Mouse (Mus musculus) heart, embryonic 16.5 days (tissue): Measurements from ENCODE around the gene Ccdc159. TPM values are rescaled to one million over a fixed set of nuclear protein-coding genes. Genes with fewer than 3 reads are reported as not detected.

ENCODE experiments used
- ATAC-seq: fragments of 200-750 bp; cut with Nextera tagmentation; replicated peaks from 2 replicates; pipeline ENCODE4 v1.8.0; 2017; ENCODE audit warnings: moderate number of reproducible peaks; ENCODE audit not compliant: insufficient read depth, low FRiP score; ENCODE audit errors: extremely low read depth
- H3K27ac ChIP-seq: fragments of 300-500 bp; sonication (generic); 2 replicates; pipeline ENCODE4 v1.5.1; 2014; ENCODE audit warnings: mild to moderate bottlenecking, low read length, control low read depth, moderate library complexity
- H3K27me3 ChIP-seq: fragments of 300-500 bp; sonication (generic); 2 replicates; pipeline ENCODE4 v1.6.1; 2014; ENCODE audit warnings: low read length, mixed read lengths; ENCODE audit not compliant: control insufficient read depth, insufficient read depth
- H3K36me3 ChIP-seq: fragments of 300-500 bp; sonication (generic); 2 replicates; pipeline ENCODE4 v1.6.1; 2014; ENCODE audit not compliant: control insufficient read depth, insufficient read depth
- H3K4me1 ChIP-seq: fragments of 300-500 bp; sonication (generic); 2 replicates; pipeline ENCODE4 v1.6.1; 2014; ENCODE audit warnings: low read length, mixed read lengths; ENCODE audit not compliant: control insufficient read depth, insufficient read depth
- H3K4me2 ChIP-seq: fragments of 300-500 bp; sonication (generic); 2 replicates; pipeline ENCODE4 v1.6.1; 2014; ENCODE audit warnings: low read depth, mild to moderate bottlenecking, control low read depth, low read length
- H3K4me3 ChIP-seq: fragments of 300-500 bp; sonication (generic); 2 replicates; pipeline ENCODE4 v1.5.1; 2014; ENCODE audit warnings: mild to moderate bottlenecking, control low read depth, low read length
- H3K9ac ChIP-seq: fragments of 300-500 bp; sonication (generic); 2 replicates; pipeline ENCODE4 v1.6.1; 2014; ENCODE audit warnings: low read length, control low read depth
- H3K9me3 ChIP-seq: fragments of 300-500 bp; sonication (generic); replicated peaks from 2 replicates; pipeline ENCODE4 v1.6.1; 2016; ENCODE audit warnings: low read length; ENCODE audit not compliant: control insufficient read depth
- WGBS: fragments of 180-500 bp; shearing (Covaris S2); extraction: QIAGEN DNeasy Blood & Tissue Kit; methylation state at CpG from one replicate; pipeline ENCODE4 v1.1.7; 2014; 5-methylcytosine and 5-hydroxymethylcytosine counted together
- polyA plus RNA-seq: library from polyadenylated mRNA; unstranded; fragments of >200 nt; fragmentation: Nextera tagmentation; extraction: Ambion mirVana; gene quantifications from 2 replicates; pipeline ENCODE4 v1.2.1, GENCODE M21; 2015

Ccdc159 gene
- polyA plus RNA-seq, 1 experiment from 2014 or later: 2.3 TPM

- peak overlapping the region; percentile 77 for H3K4me2 ChIP-seq
- H3K4me1 ChIP-seq: peaks cover 29% of the 10 kb centered on the region
- peaks cover 24% of the 10 kb centered on the region for H3K27me3 ChIP-seq
- 3% methylated on average over 34 of the region's 34 CpGs for WGBS
- H3K9me3 ChIP-seq: no peaks in the 10 kb centered on the region
- peak; percentile 74 for ATAC-seq
- peak overlapping the region; percentile 51 for H3K4me3 ChIP-seq
- no peaks in the 10 kb centered on the region for H3K36me3 ChIP-seq
- H3K9ac ChIP-seq: peak overlapping the region; percentile 55
- H3K27ac ChIP-seq: no peak overlapping the region
Measured at GRCm38 (mm10) chr9:21962416-21963059, 35.3 kb downstream of the Ccdc159 start.

DNA sequence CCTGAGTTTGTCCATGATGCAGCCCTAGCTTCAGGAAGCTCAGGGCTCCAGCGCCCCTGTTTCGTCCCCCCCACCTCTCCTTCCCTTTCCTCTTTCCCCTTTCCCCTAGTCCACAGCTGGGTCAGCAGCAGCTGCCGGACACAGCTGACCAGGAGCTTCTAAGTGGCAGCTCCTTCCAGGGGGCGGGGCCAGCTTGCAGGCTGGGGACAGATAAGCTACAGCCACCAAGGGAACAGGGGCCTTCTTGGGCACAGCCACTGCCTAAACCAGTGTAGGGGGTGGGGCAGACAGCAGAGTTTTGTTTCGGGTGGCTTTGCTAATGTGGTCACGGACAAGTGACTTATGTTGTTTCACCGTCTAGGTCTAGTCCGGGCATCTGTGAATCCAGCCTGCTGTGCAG lies 36.1 kb downstream of the Ccdc159 start, which contains the start of gene Epor:
Gene Epor (minus strand): TSS at position 90 of the 400 bp plus-strand sequence.
- Histone ChIP-seq H3K4me1 (peaks cover 29% of the 10 kb centered on the region), H3K4me3 (peak within 1 kb of the TSS; percentile 51), H3K9me3 (no peaks in the 10 kb centered on the region), H3K27me3 (peaks cover 24% of the 10 kb centered on the region), H3K4me2 (peak within 1 kb of the TSS; percentile 77), H3K27ac (no peak within 1 kb of the TSS), H3K36me3 (no peaks in the 10 kb centered on the region), H3K9ac (peak within 1 kb of the TSS; percentile 55)
- ATAC-seq: peak; percentile 61; the same call in 1 of the 2 replicates
- WGBS: 9% methylated on average over 8 of the region's 8 CpGs

DNA sequence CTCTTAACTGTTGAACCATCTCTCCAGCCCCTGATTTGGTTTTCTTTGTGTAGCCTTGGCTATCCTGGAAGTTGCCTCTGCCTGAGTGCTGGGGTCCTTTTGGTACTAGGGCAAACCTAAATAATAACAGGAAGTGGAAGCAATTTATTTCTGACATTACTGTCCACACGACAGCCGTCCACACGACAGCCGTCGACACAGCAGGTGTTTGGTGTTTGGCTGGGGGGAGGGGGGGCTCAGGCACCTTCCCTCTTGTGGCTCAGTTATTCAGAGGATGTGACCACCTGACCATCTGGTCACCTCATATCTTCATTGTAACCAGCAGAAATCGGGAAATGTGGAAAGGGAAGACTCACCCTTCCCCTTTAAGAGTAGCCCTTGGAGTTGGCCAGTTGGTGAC lies 41.6 kb downstream of the Ccdc159 start:
- Histone ChIP-seq H3K27ac (no peak overlapping the region), H3K27me3 (no peaks in the 10 kb centered on the region), H3K4me1 (no peaks in the 10 kb centered on the region; the same call in 1 of the 2 replicates), H3K4me3 (no peak overlapping the region), H3K9me3 (no peaks in the 10 kb centered on the region), H3K9ac (no peak overlapping the region), H3K36me3 (no peaks in the 10 kb centered on the region), H3K4me2 (no peak overlapping the region)
- ATAC-seq: no peak
- WGBS: 59% methylated on average over 6 of the region's 6 CpGs

DNA sequence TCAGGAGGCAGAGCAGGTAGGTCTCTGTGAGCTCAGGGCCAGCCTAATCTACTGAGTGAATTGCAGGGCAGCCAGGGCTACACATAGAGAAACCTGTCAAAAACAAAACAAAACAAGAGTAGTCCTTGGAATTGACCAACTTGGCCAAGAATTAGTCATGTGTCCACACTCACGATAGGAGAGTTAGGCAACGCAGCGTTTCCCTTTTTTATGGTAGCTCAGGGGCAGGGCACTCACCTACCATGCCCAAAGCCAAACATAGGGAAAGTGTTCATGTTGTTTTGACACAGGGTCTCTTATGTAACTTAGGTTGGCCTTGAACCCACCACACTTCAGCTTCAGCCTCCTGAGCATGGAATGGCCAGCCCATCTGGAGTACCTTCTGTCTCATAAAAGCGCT lies 42.0 kb downstream of the Ccdc159 start:
- H3K36me3 ChIP-seq: no peaks in the 10 kb centered on the region
- no peaks in the 10 kb centered on the region for H3K27me3 ChIP-seq
- no peaks in the 10 kb centered on the region for H3K4me1 ChIP-seq
- no peaks in the 10 kb centered on the region for H3K9me3 ChIP-seq
- 80% methylated on average over 4 of the region's 4 CpGs for WGBS
- no peak overlapping the region for H3K4me3 ChIP-seq
- no peak for ATAC-seq
- no peak overlapping the region for H3K9ac ChIP-seq
- no peak overlapping the region for H3K4me2 ChIP-seq
- no peak overlapping the region for H3K27ac ChIP-seq

DNA sequence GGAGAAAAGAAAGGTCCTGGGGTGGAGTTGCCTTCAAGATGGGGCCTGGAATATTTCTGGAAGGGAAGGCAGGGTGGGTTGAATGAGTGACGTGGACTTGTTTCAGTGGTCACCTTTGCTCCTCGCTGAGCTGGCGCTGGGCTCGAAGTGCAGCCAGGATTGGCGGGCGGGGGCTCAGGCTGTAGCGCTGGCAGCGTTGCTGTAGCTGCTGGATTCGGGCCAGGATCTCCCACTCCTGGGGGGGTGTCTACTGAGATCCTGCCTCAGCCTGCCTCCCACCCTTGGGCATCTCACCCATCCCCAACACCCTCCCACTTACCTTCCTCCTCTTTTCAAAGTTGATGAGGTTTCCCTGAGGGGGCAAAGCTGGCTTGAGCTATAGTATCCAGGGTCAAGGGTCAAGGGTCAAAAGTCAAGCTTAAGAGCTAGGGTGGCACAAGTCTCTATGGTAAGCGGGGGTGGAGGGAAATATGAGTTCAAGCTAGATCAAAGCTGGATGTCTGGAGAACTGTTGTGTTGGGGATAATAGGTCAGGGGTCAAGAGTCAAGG lies 49.4 kb downstream of the Ccdc159 start:
- Histone ChIP-seq H3K36me3 (no peaks in the 10 kb centered on the region), H3K9ac (no peak overlapping the region), H3K4me3 (no peak overlapping the region), H3K27ac (no peak overlapping the region), H3K9me3 (no peaks in the 10 kb centered on the region), H3K4me2 (no peak overlapping the region), H3K4me1 (no peaks in the 10 kb centered on the region), H3K27me3 (peaks cover 12% of the 10 kb centered on the region)
- 70% methylated on average over 10 of the region's 10 CpGs for WGBS
- ATAC-seq: no peak

- Histone ChIP-seq H3K36me3 (no peaks in the 10 kb centered on the region), H3K27ac (no peak overlapping the region), H3K4me3 (no peak overlapping the region), H3K27me3 (peaks cover 12% of the 10 kb centered on the region), H3K9me3 (no peaks in the 10 kb centered on the region), H3K4me1 (no peaks in the 10 kb centered on the region), H3K4me2 (no peak overlapping the region), H3K9ac (no peak overlapping the region)
- WGBS: 77% methylated on average over 5 of the region's 5 CpGs
- no peak for ATAC-seq
Measured at GRCm38 (mm10) chr9:21977331-21977730, 50.1 kb downstream of the Ccdc159 start.

GRCm38 (mm10) chr9:21977972-21978371 lies 50.7 kb downstream of the Ccdc159 start:
- no peaks in the 10 kb centered on the region for H3K9me3 ChIP-seq
- 29% methylated on average over 2 of the region's 2 CpGs for WGBS
- H3K4me3 ChIP-seq: no peak overlapping the region
- no peak overlapping the region for H3K27ac ChIP-seq
- peaks cover 15% of the 10 kb centered on the region for H3K27me3 ChIP-seq
- no peak for ATAC-seq
- no peaks in the 10 kb centered on the region for H3K4me1 ChIP-seq
- no peaks in the 10 kb centered on the region for H3K36me3 ChIP-seq
- H3K9ac ChIP-seq: no peak overlapping the region
- H3K4me2 ChIP-seq: no peak overlapping the region

DNA sequence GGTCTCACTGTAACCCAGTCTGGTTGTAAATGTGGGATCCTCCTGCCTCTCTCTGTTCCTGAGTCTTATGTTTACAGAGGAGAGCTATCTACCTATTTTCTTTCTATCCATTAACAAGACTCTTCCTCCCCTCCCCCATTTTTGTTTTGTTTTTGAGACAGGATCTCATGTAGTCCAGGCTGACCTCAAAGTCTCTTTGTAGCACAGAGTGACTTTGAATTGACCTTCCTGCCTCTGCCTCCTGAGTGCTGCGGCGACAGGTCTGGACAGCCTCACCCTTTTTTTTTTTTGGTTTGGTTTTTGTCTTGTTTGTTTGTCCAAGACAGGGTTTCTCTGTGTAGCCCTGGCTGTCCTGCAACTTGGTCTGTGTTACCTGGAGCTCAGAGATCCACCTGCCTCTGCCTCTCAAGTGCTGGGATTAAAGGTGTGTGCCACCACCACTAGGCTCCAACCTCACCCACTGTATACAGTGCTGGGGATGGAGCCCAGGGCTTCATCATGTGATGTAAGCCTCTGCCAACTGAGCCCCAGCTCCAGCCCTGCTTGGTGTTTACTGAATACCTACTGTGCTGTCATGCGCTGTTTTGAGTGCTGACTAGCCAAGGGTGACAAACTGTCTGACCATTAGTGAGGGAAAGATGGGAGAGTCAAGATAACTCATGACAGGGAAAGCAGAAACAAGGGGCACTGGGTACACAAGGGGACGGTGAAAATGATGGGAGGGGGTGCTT lies 51.3 kb downstream of the Ccdc159 start:
- no peaks in the 10 kb centered on the region for H3K36me3 ChIP-seq
- H3K27me3 ChIP-seq: peaks cover 16% of the 10 kb centered on the region
- no peak overlapping the region for H3K4me3 ChIP-seq
- H3K9ac ChIP-seq: no peak overlapping the region
- no peaks in the 10 kb centered on the region for H3K4me1 ChIP-seq
- no peaks in the 10 kb centered on the region for H3K9me3 ChIP-seq
- WGBS: 81% methylated on average over 4 of the region's 4 CpGs
- no peak for ATAC-seq
- no peak overlapping the region for H3K27ac ChIP-seq
- no peak overlapping the region for H3K4me2 ChIP-seq

DNA sequence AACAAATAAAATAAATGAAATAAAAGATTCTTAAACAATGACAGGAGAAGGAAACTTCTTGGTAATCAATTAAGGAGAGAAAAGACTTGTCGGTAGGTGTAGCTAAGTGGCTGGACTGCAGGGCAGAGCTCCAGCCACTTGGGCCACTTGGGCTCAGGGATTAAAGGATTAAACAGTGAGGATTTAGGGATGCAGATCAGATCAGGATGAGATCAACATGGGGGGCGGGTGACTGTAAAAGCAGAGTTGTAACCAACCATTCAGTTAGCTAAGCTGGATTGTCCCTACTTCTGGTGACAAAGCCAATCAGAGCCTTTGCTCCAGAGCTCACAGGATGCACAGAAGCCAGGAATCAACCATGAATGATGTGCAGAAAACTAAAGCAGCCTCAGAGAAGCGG lies 56.6 kb downstream of the Ccdc159 start:
- WGBS: 26% methylated on average over 3 of the region's 3 CpGs
- no peak overlapping the region for H3K4me2 ChIP-seq
- no peak overlapping the region for H3K27ac ChIP-seq
- H3K9ac ChIP-seq: no peak overlapping the region
- no peak overlapping the region for H3K4me3 ChIP-seq
- no peaks in the 10 kb centered on the region for H3K9me3 ChIP-seq
- no peaks in the 10 kb centered on the region for H3K36me3 ChIP-seq
- no peak for ATAC-seq
- H3K27me3 ChIP-seq: peaks cover 46% of the 10 kb centered on the region
- H3K4me1 ChIP-seq: peaks cover 5% of the 10 kb centered on the region
